Mouse (Mus musculus): ENCODE measurements at regions not wholly inside any gene's neighbourhood (a gene's known extent, or its start where the extent isn't known, plus 50 kb on each side); places are given as distances from the start of the nearest gene placed in this dataset.
"Not testable (repeated sequence)": the region's sequence is repeated elsewhere in the genome, so short reads cannot be mapped to it uniquely, and the experiment has no call there.

GRCm38 (mm10) chr12:19646071-19646470, 308.2 kb upstream of the Gm21863 start:
- not testable (repeated sequence) for H3K9ac ChIP-seq; H3K4me2 ChIP-seq; H3K36me3 ChIP-seq (replicated peaks); H3K4me3 ChIP-seq (replicated peaks); H3K4me1 ChIP-seq; ATAC-seq (ENCODE audit: low FRiP score); H3K27ac ChIP-seq; H3K27me3 ChIP-seq
- peaks cover 45% of the 10 kb centered on the region for H3K9me3 ChIP-seq
- 84% methylated on average over 1 of the region's 1 CpGs for WGBS

- H3K27ac ChIP-seq; H3K9ac ChIP-seq; H3K4me3 ChIP-seq (replicated peaks); H3K4me1 ChIP-seq; H3K27me3 ChIP-seq; H3K4me2 ChIP-seq; ATAC-seq (ENCODE audit: low FRiP score); H3K36me3 ChIP-seq (replicated peaks): not testable (repeated sequence)
- H3K9me3 ChIP-seq, result peaks cover 48% of the 10 kb centered on the region
- 90% methylated on average over 5 of the region's 5 CpGs for WGBS
Measured at GRCm38 (mm10) chr12:19668541-19668940, 285.8 kb upstream of the Gm21863 start.

- peaks cover 54% of the 10 kb centered on the region for H3K9me3 ChIP-seq
- not testable (repeated sequence) for H3K36me3 ChIP-seq (replicated peaks); H3K27me3 ChIP-seq; H3K4me3 ChIP-seq (replicated peaks); ATAC-seq (ENCODE audit: low FRiP score); H3K9ac ChIP-seq; H3K4me1 ChIP-seq; H3K27ac ChIP-seq; H3K4me2 ChIP-seq
- 82% methylated on average over 3 of the region's 3 CpGs for WGBS
Measured at GRCm38 (mm10) chr12:19670636-19671035, 283.7 kb upstream of the Gm21863 start.

Data from forebrain, embryonic 12.5 days (tissue).